Comparison of ENCODE assay signal across 24 mouse cellular contexts in the genomic region with DNA sequence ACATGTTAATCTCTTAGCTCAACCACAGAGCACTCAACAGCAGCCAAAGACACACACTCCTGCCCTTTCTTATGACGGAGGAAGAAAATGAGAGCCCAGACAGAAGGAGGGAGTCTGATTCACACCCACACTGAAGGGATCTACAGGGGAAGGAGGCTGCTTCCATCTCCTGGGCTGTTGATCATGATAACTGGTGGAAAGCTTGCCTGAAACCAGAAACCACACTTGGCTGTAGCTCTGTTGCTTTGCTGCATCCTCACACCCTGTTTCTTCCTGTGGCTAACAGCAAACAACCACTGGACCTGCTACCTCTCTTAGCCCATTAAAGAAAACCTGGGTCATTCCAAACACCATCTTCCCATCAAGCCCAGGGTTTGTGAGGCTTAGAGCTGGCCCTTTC.
"Had no signal": no experiment of that assay in that cellular context is flagged by ENCODE, and none has a peak within 500 bp of the region (broad histone marks: within the 10 kb centered on the region; RNA-seq: fewer than 3 reads in every experiment).

No protein-coding gene starts in this region.

- ATAC-seq: hindbrain, embryonic 16.5 days; inflammation-experienced regulatory T-cells, adult 6 months; intestine, embryonic 15.5 days; intestine, postnatal 0 days; liver, embryonic 12.5 days had no signal

- H3K27ac ChIP-seq: heart, adult 2 months; heart, embryonic 13.5 days; heart, embryonic 15.5 days; hindbrain, embryonic 10.5 days; hindbrain, embryonic 12.5 days; hindbrain, embryonic 14.5 days; intestine, embryonic 15.5 days; limb, embryonic 13.5 days; limb, embryonic 15.5 days; liver, embryonic 12.5 days had no signal

- DNase-seq: gastrocnemius, postnatal 14 days; heart, adult 11 months; heart, adult 2 months; heart, postnatal 4 days; kidney, adult 18-20 months; kidney, adult 8-10 months; kidney, postnatal 10 days; kidney, postnatal 25 days; kidney, postnatal 4 days; layer of hippocampus, adult 9-11 months; layer of hippocampus, postnatal 36 days; left cerebral cortex, postnatal 4 days had no signal

- H3K4me3 ChIP-seq: heart, adult 2 months; heart, embryonic 13.5 days; heart, embryonic 15.5 days; hindbrain, embryonic 10.5 days; hindbrain, embryonic 12.5 days; intestine, embryonic 15.5 days; limb, embryonic 13.5 days; limb, embryonic 15.5 days; liver, embryonic 12.5 days had no signal
